Mouse (Mus musculus): ENCODE results near the gene Lrrc3. TPM values are rescaled to one million over a fixed set of nuclear protein-coding genes. Genes with fewer than 3 reads are reported as not detected.
"Not testable (repeated sequence)": the region's sequence is repeated elsewhere in the genome, so short reads cannot be mapped to it uniquely, and the experiment has no call there.

Gene Lrrc3
- 2.7 and 4.9 TPM in 2 replicates for polyA plus RNA-seq (2016; fragmentation: Nextera tagmentation; extraction: Ambion mirVana)

DNA sequence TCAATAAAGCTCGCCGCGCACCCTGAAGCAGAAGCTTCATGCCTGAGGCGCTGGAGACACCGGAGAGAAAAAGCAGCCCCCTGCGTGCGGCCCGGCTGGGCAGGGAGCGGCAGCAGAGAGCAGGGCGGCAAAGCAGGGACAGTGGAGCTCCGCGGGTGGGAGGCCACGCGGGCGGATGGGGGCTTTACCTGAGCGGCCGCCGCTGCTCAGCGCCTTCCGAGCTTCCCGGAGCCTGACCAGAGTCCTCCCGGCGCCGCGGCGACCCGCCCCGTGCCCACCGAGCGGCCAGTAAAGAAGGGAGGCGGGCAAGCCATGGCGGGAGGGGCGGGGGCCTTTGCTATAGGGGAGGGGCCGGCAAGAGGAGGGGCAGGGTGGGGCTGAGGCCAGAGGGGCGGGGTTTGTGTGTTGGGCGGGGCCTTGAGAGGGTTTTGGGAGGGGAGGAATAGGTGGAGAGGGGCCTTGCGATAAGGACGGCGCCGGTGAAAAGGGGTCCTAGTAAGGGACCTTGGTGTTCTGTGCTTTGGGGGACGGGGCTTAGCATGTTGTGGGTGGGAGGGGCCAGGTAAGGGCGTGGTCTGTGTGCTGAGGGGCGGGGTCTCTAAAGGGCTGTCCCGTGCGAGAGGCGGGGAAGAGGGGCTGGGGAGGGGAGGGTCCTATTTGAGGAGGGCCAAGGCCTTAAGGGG lies at the start of gene Lrrc3:
Gene Lrrc3 (minus strand): TSS at position 326 of the 683 bp plus-strand sequence.
- 1% methylated on average over 43 of the region's 46 CpGs for WGBS

GRCm38 (mm10) chr10:77950468-77950867 lies 48.1 kb upstream of the Lrrc3 start:
- not testable (repeated sequence) for H3K4me3 ChIP-seq; H3K4me1 ChIP-seq; H3K27me3 ChIP-seq (ENCODE audit: insufficient read depth, poor library complexity, severe bottlenecking); H3K27ac ChIP-seq; H3K36me3 ChIP-seq; DNase-seq (ENCODE audit: low spot score); H3K9me3 ChIP-seq
- WGBS = 85% methylated on average over 9 of the region's 12 CpGs

More for the DNA sequence above, at the start of gene Lrrc3:
- peak within 1 kb of the TSS; percentile 77 for H3K4me3 ChIP-seq
- DNase-seq (ENCODE audit: low spot score) = peak; percentile 92
- 0 out of 2 replicates have a peak, but pooled peaks cover 3% of the 10 kb centered on the region for H3K36me3 ChIP-seq
- peak within 1 kb of the TSS; percentile 85 for H3K27ac ChIP-seq
- H3K27me3 ChIP-seq (ENCODE audit: insufficient read depth, poor library complexity, severe bottlenecking) = peaks cover 22% of the 10 kb centered on the region
- peaks cover 23% of the 10 kb centered on the region for H3K4me1 ChIP-seq
- H3K9me3 ChIP-seq = no peaks in the 10 kb centered on the region; the same call in 1 of the 2 replicates

DNA sequence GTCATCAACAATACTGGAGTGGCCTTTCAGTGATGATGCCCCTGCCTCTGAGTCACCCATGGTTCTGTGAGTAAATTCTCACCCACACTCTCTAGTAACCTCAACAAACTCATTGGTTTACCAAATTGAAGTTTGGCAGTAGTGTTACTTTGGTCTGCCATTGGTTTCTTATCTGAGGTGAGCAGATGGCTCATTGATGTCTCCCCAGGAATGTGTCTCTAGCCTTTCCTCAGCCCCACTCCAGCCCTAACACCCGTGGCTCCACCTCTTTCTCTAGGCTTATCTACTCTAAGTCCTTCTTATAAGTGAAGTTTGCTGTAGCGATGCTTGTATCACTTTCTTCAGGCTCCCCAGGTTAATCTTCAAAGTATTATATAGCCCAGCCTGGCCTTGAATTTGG lies 37.3 kb upstream of the Lrrc3 start:
- no peak overlapping the region for H3K27ac ChIP-seq
- 39% methylated on average over 2 of the region's 2 CpGs for WGBS
- no peaks in the 10 kb centered on the region for H3K27me3 ChIP-seq (ENCODE audit: insufficient read depth, poor library complexity, severe bottlenecking)
- H3K4me1 ChIP-seq = no peaks in the 10 kb centered on the region
- H3K9me3 ChIP-seq = no peaks in the 10 kb centered on the region
- no peak overlapping the region for H3K4me3 ChIP-seq
- no peaks in the 10 kb centered on the region for H3K36me3 ChIP-seq
- DNase-seq (ENCODE audit: low spot score) = no peak

DNA sequence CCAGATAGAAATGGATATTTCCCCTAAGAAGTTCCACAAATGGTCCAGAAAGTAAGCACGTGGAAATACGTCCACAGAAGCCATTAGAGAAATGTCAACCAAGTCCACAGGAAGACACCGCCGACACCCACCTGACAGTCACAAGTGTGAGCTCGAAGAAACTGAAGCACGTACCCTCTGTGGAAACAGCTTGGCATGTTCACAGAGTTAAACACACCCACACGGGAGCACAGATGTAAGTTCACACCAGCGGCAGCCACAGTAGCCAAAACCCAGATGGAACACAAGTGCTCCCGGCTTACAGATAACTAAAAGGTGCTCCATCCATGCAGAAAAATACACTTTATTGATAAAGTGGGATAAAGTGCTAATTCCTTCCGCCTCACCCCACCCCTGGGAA lies 25.0 kb upstream of the Lrrc3 start:
- DNase-seq (ENCODE audit: low spot score) = no peak
- no peaks in the 10 kb centered on the region for H3K9me3 ChIP-seq
- no peaks in the 10 kb centered on the region; the same call in 1 of the 2 replicates for H3K27me3 ChIP-seq (ENCODE audit: insufficient read depth, poor library complexity, severe bottlenecking)
- no peaks in the 10 kb centered on the region for H3K4me1 ChIP-seq
- H3K27ac ChIP-seq = no peak overlapping the region
- no peaks in the 10 kb centered on the region for H3K36me3 ChIP-seq
- 85% methylated on average over 10 of the region's 10 CpGs for WGBS
- no peak overlapping the region for H3K4me3 ChIP-seq

- 43% methylated on average over 7 of the region's 7 CpGs for whole genome bisulfite sequencing
- Histone ChIP-seq H3K4me1 (no peaks in the 10 kb centered on the region), H3K4me3 (no peak overlapping the region), H3K36me3 (no peaks in the 10 kb centered on the region), H3K27ac (no peak overlapping the region), H3K27me3 (ENCODE audit: insufficient read depth, poor library complexity, severe bottlenecking) (no peaks in the 10 kb centered on the region; the same call in 1 of the 2 replicates), H3K9me3 (no peaks in the 10 kb centered on the region)
- no peak for DNase-seq (ENCODE audit: low spot score)
Observed at GRCm38 (mm10) chr10:77926140-77926539, 23.8 kb upstream of the Lrrc3 start.

DNA sequence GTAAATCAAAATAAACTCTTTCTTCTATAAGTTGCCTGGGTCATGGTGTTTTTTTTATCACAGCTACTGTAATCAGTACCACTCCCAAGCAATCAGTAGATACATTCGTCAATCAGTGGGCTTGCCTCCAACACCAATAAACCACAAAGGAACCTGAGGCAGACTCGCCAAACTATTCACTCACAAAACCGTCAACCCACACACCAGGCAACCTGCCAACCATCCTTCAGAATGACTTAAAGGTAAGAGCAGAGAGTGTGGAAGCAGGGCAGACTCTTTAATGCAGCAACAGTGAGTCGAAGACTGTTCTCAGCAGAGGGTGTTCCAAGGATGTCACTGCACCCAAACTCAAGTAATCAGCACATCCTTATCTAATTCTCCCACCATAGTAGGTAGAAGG lies 20.3 kb upstream of the Lrrc3 start:
- H3K9me3 ChIP-seq = no peaks in the 10 kb centered on the region
- no peaks in the 10 kb centered on the region for H3K36me3 ChIP-seq
- 71% methylated on average over 4 of the region's 4 CpGs for WGBS
- no peak overlapping the region for H3K27ac ChIP-seq
- DNase-seq (ENCODE audit: low spot score) = no peak
- H3K27me3 ChIP-seq (ENCODE audit: insufficient read depth, poor library complexity, severe bottlenecking) = no peaks in the 10 kb centered on the region; the same call in 1 of the 2 replicates
- no peak overlapping the region for H3K4me3 ChIP-seq
- no peaks in the 10 kb centered on the region for H3K4me1 ChIP-seq

DNA sequence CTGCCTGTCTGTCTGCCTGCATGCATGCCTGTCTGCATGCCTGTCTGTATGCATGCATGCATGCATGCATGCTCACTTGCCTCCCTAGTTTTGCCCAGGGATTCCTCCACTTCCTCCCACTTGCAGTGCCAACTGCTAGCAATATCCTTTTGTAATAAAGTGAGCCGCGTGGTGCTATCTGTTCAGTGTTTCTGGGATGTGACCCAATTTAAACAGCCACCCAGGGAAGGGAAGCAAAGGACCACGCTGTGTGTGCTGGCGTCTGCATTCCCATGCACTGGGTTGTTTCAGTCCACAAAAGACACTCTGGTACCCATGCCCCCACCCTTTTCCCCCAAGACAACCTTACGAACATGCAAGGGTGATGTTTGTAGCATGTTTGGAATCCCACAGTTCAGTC lies 18.7 kb upstream of the Lrrc3 start:
- Histone ChIP-seq H3K36me3 (no peaks in the 10 kb centered on the region), H3K9me3 (no peaks in the 10 kb centered on the region), H3K4me1 (no peaks in the 10 kb centered on the region), H3K27me3 (ENCODE audit: insufficient read depth, poor library complexity, severe bottlenecking) (no peaks in the 10 kb centered on the region; the same call in 1 of the 2 replicates), H3K4me3 (no peak overlapping the region), H3K27ac (no peak overlapping the region)
- WGBS = 75% methylated on average over 5 of the region's 5 CpGs
- DNase-seq (ENCODE audit: low spot score) = no peak

DNA sequence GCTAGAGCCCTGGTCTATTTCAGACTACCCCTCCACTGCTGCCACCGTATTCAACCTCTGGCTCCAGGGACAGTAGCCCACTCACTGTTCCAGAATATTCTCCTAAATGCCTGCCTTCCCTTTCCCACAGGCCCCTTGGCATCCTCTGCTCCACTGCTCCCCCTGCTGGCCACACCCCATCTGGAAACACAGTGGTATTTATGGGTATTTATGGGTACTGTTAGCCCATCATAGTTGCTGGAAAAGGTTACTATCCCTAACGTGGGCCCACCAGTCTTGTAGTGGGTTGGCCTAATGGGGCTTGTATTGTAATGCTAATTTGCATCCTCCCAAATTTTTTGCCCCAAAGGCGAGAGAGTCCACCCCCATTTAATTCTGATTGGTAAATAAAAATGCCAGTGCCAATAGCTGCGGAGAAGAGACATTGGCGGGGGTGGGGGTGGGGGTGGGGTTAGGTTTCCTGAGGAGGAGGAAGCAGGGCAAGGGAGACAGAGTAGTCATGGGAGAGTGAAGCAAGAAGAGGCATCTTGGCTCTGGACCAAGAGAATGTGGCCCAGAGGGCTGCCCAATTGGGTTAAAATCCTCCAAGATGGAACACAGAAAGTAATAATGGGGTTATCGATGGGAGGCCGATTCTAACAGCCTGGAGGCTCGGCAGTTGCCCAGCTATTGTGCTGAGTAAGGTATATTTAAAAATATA lies 14.4 kb upstream of the Lrrc3 start:
- Histone ChIP-seq H3K4me1 (peaks cover 18% of the 10 kb centered on the region), H3K4me3 (no peak overlapping the region), H3K36me3 (no peaks in the 10 kb centered on the region), H3K27ac (no peak overlapping the region), H3K9me3 (no peaks in the 10 kb centered on the region), H3K27me3 (ENCODE audit: insufficient read depth, poor library complexity, severe bottlenecking) (no peaks in the 10 kb centered on the region)
- DNase-seq (ENCODE audit: low spot score) = no peak
- 62% methylated on average over 8 of the region's 8 CpGs for WGBS

DNA sequence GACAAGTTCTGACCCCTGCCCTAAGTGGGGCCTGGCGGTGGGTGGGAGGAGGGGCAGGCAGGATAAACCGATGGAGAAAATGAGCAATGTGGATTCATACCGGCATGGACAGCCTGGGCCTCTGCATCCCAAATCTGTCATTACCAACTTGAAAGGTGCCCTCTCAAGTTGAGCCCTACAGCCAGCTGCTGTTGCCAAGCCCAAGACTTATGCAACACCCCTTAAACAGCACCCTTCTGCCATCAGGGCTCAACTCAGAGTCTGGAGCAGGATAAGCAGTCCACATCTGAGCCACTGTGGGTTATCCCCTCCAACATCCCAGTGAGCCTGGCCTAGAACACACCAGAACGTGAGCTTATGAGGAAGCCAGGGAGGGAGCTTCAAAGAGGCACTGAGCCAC lies 11.0 kb upstream of the Lrrc3 start:
- Histone ChIP-seq H3K4me1 (peaks cover 18% of the 10 kb centered on the region), H3K27me3 (ENCODE audit: insufficient read depth, poor library complexity, severe bottlenecking) (0 out of 2 replicates have a peak, but pooled peaks cover 6% of the 10 kb centered on the region), H3K27ac (peak overlapping the region; percentile 43; the same call in 1 of the 2 replicates), H3K36me3 (no peaks in the 10 kb centered on the region), H3K4me3 (no peak overlapping the region), H3K9me3 (no peaks in the 10 kb centered on the region)
- DNase-seq (ENCODE audit: low spot score) = no peak
- 63% methylated on average over 4 of the region's 4 CpGs for WGBS

DNA sequence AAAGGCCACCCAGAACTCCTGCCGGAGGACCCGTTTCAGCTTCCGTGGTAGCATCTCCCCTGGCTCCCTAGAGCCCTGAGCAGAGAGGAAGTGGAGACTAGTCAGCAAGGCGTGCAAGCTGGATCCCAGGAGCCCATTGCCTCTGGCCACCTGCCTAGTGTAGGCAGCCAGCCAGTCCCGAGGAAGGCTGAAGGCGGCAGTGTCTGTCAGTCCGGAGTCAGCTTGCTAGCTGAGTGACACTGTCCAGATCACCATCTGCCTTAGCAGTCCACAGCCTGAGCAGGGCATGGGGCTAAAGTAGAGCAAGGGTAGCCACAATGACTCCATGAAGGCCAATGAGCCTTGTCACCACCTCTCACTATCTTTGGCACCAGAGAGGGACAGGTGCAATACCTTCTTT lies 10.3 kb upstream of the Lrrc3 start:
- Histone ChIP-seq H3K36me3 (no peaks in the 10 kb centered on the region), H3K4me3 (no peak overlapping the region), H3K4me1 (peaks cover 18% of the 10 kb centered on the region), H3K27me3 (ENCODE audit: insufficient read depth, poor library complexity, severe bottlenecking) (0 out of 2 replicates have a peak, but pooled peaks cover 6% of the 10 kb centered on the region), H3K9me3 (no peaks in the 10 kb centered on the region), H3K27ac (peak overlapping the region; percentile 43; the same call in 1 of the 2 replicates)
- DNase-seq (ENCODE audit: low spot score) = no peak
- 31% methylated on average over 7 of the region's 7 CpGs for WGBS

GRCm38 (mm10) chr10:77902894-77903715 lies 769 bp upstream of the Lrrc3 start:
- Histone ChIP-seq H3K4me1 (peaks cover 23% of the 10 kb centered on the region), H3K36me3 (0 out of 2 replicates have a peak, but pooled peaks cover 3% of the 10 kb centered on the region), H3K27me3 (ENCODE audit: insufficient read depth, poor library complexity, severe bottlenecking) (peaks cover 22% of the 10 kb centered on the region), H3K27ac (peak overlapping the region; percentile 85; the same call in 1 of the 2 replicates), H3K4me3 (peak overlapping the region; percentile 77), H3K9me3 (no peaks in the 10 kb centered on the region; the same call in 1 of the 2 replicates)
- WGBS = 7% methylated on average over 35 of the region's 35 CpGs
- DNase-seq (ENCODE audit: low spot score) = peak; percentile 92

DNA sequence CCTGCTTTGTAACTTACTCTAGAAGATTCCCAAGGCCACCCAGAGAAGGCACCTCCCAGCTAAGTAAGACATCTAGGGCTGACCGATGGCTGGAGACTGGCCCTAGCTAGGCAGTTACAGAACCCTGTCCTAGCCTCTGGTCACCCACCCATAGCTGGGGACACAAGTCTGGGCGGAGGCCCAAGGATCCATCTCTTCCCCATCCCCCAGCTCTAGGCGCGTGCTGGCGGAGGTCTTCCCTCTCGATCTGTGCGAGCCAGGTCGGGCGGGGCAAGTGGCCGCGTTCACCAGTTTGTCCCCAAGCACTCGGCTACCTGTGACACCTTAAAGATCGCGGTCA lies 495 bp downstream of the Lrrc3 start:
- H3K36me3 ChIP-seq = 0 out of 2 replicates have a peak, but pooled peaks cover 3% of the 10 kb centered on the region
- H3K9me3 ChIP-seq = no peaks in the 10 kb centered on the region; the same call in 1 of the 2 replicates
- H3K4me1 ChIP-seq = peaks cover 23% of the 10 kb centered on the region
- DNase-seq (ENCODE audit: low spot score) = no peak
- 3% methylated on average over 14 of the region's 14 CpGs for WGBS
- H3K27ac ChIP-seq = peak overlapping the region; percentile 85
- peaks cover 22% of the 10 kb centered on the region for H3K27me3 ChIP-seq (ENCODE audit: insufficient read depth, poor library complexity, severe bottlenecking)
- peak overlapping the region; percentile 77 for H3K4me3 ChIP-seq
